Mouse (Mus musculus) midbrain, postnatal 0 days (tissue): ENCODE data around the gene Camkv. TPM values are rescaled to one million over a fixed set of nuclear protein-coding genes. Genes with fewer than 3 reads are reported as not detected.

Experiments
- ATAC-seq: fragments of 200-750 bp; cut with Nextera tagmentation; 2 replicates; pipeline ENCODE4 v1.8.0; 2017; ENCODE audit warnings: moderate number of reproducible peaks, mild to moderate bottlenecking, moderate TSS enrichment, moderate library complexity; ENCODE audit not compliant: low FRiP score
- DNase-seq: peaks from one replicate; pipeline ENCODE4 v3.0.0-alpha.2; 2015; ENCODE audit warnings: low spot score
- H3K27ac ChIP-seq: fragments of 300-500 bp; sonication (generic); 2 replicates; pipeline ENCODE4 v1.5.1; 2014; ENCODE audit warnings: low read depth, mild to moderate bottlenecking, low read length, mixed read lengths
- H3K27me3 ChIP-seq: fragments of 300-500 bp; sonication (generic); 2 replicates; pipeline ENCODE4 v1.6.1; 2014; ENCODE audit warnings: low read length, control low read depth, mixed read lengths; ENCODE audit not compliant: insufficient read depth
- H3K36me3 ChIP-seq: fragments of 300-500 bp; sonication (generic); 2 replicates; pipeline ENCODE4 v1.6.1; 2014; ENCODE audit warnings: low read length, control low read depth, mixed read lengths; ENCODE audit not compliant: insufficient read depth
- H3K4me1 ChIP-seq: fragments of 300-500 bp; sonication (generic); 2 replicates; pipeline ENCODE4 v1.6.1; 2014; ENCODE audit warnings: mild to moderate bottlenecking, control low read depth, antibody characterized with exemption, low read length, mixed read lengths; ENCODE audit not compliant: insufficient read depth
- H3K4me2 ChIP-seq: fragments of 300-500 bp; sonication (generic); 2 replicates; pipeline ENCODE4 v1.6.1; 2014; ENCODE audit warnings: low read depth, mild to moderate bottlenecking, low read length, mixed read lengths; ENCODE audit not compliant: poor library complexity, severe bottlenecking
- H3K4me3 ChIP-seq: fragments of 300-500 bp; sonication (generic); 2 replicates; pipeline ENCODE4 v1.5.1; 2014; ENCODE audit warnings: low read depth, mild to moderate bottlenecking, low read length, moderate library complexity
- H3K9ac ChIP-seq: fragments of 300-500 bp; sonication (generic); replicated peaks from 2 replicates; pipeline ENCODE4 v1.6.1; 2014; ENCODE audit warnings: mild to moderate bottlenecking, low read length, moderate library complexity, mixed read lengths; ENCODE audit not compliant: poor library complexity, severe bottlenecking
- H3K9me3 ChIP-seq: fragments of 300-500 bp; sonication (generic); 2 replicates; pipeline ENCODE4 v1.6.1; 2016; ENCODE audit warnings: low read length, control low read depth
- CTCF ChIP-seq: IDR thresholded peaks from 2 replicates; pipeline ENCODE4 v1.5.1; 2016; ENCODE audit warnings: antibody characterized with exemption, mild to moderate bottlenecking
- WGBS: fragments of 180-500 bp; shearing (Covaris S2); extraction: QIAGEN DNeasy Blood & Tissue Kit; methylation state at CpG from one replicate; pipeline ENCODE4 v1.1.7; 2014; 5-methylcytosine and 5-hydroxymethylcytosine counted together
- polyA plus RNA-seq: library from polyadenylated mRNA; unstranded; fragments of >200 nt; fragmentation: Nextera tagmentation; extraction: Ambion mirVana; gene quantifications from 2 replicates; pipeline ENCODE4 v1.2.1, GENCODE M21; 2015
- total RNA-seq: library from RNA; depleted of rRNA; stranded (reverse); fragments of >200 nt; gene quantifications from 2 replicates; pipeline ENCODE4 v1.2.3, GENCODE M21; 2014

The Camkv gene
- total and polyA plus RNA-seq, 2 experiments from 2014 or later, result 133 to 136 TPM

GRCm38 (mm10) chr9:107967437-107967836 is 32.0 kb downstream of the Camkv start:
- Histone ChIP-seq H3K4me1 (peaks cover under 1% of the 10 kb centered on the region), H3K36me3 (peaks cover 6% of the 10 kb centered on the region; the same call in 1 of the 2 replicates), H3K4me3 (no peak overlapping the region), H3K27ac (no peak overlapping the region), H3K27me3 (no peaks in the 10 kb centered on the region), H3K4me2 (no peak overlapping the region), H3K9ac (no peak overlapping the region), H3K9me3 (no peaks in the 10 kb centered on the region)
- ATAC-seq (no peak), DNase-seq (no peak)
- TF ChIP-seq CTCF, result no peak
- WGBS, result 83% methylated on average over 6 of the region's 6 CpGs

DNA sequence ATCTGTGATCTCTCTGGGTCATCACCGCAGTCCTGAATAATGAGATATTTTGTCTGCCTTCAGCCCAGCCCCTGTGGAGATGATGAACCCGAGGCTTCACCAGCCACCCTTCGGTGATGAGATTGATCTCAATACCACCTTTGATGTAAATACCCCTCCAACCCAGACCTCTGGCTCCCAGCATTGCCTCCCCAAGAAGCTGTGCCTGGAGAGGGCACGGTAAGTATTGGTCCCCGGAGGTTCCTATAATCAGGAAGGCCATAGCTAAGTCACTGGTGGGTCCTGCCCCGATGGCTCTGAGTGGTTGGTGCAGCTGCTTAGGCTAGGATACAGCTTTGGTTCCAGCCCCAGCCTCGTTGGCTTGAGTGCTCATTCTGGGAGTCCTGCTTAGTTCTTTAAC is 33.1 kb downstream of the Camkv start:
- TF ChIP-seq CTCF, result no peak
- no peak for ATAC-seq
- WGBS, result 91% methylated on average over 7 of the region's 7 CpGs
- Histone ChIP-seq H3K4me3 (no peak overlapping the region), H3K9ac (no peak overlapping the region), H3K4me1 (no peaks in the 10 kb centered on the region), H3K27ac (no peak overlapping the region), H3K9me3 (no peaks in the 10 kb centered on the region), H3K27me3 (no peaks in the 10 kb centered on the region), H3K4me2 (no peak overlapping the region), H3K36me3 (peaks cover 6% of the 10 kb centered on the region; the same call in 1 of the 2 replicates)
- DNase-seq, result no peak

- DNase-seq (no peak), ATAC-seq (no peak)
- H3K4me1 ChIP-seq, result no peaks in the 10 kb centered on the region
- H3K9me3 ChIP-seq, result no peaks in the 10 kb centered on the region
- peaks cover 6% of the 10 kb centered on the region; the same call in 1 of the 2 replicates for H3K36me3 ChIP-seq
- H3K27ac ChIP-seq, result no peak overlapping the region
- no peak overlapping the region for H3K4me2 ChIP-seq
- no peaks in the 10 kb centered on the region for H3K27me3 ChIP-seq
- no peak overlapping the region for H3K4me3 ChIP-seq
- no peak for TF ChIP-seq CTCF
- no peak overlapping the region for H3K9ac ChIP-seq
- 80% methylated on average over 5 of the region's 5 CpGs for WGBS
These were observed 34.8 kb downstream of the Camkv start for GRCm38 (mm10) chr9:107970311-107970710.

- peaks cover 6% of the 10 kb centered on the region; the same call in 1 of the 2 replicates for H3K36me3 ChIP-seq
- no peak for ATAC-seq
- no peak overlapping the region for H3K9ac ChIP-seq
- no peak for TF ChIP-seq CTCF
- H3K27me3 ChIP-seq, result no peaks in the 10 kb centered on the region
- H3K4me1 ChIP-seq, result no peaks in the 10 kb centered on the region
- no peaks in the 10 kb centered on the region for H3K9me3 ChIP-seq
- H3K4me2 ChIP-seq, result no peak overlapping the region
- 87% methylated on average over 8 of the region's 8 CpGs for WGBS
- no peak overlapping the region for H3K27ac ChIP-seq
- H3K4me3 ChIP-seq, result no peak overlapping the region
- DNase-seq, result no peak
These were observed 36.4 kb downstream of the Camkv start for GRCm38 (mm10) chr9:107971690-107972541.

DNA sequence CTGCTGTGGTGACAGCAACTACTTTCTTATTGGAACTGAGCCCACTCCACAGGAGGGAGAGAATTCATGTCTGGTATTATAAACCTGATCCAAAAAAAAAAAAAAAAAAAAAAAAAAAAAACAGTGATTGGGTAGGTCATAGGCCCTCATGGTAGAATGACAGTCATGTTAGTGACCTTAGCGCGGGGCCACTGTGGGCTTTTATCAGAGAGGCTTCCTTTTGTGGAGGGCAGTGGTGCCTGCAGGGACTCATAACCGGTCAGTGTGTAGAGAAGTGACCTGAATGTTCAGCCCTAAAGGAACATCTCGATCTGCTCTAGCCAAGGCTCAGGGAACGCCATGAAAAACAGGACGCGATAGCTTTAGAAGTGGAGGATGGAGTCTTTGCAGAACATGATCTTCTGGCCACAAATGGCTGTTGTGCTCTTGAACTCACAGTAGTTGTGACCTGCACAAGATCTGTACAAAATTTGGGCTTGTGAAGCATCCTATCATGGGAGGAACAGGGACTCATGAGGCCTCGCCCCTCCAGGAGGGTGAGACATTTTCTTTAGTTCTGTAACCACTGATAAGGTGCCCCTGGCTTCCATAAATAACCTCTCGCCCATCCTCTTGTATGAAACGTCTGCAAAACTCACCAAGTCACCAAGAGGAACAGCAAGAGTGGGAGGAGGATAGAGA is 39.2 kb downstream of the Camkv start:
- Histone ChIP-seq H3K9me3 (no peaks in the 10 kb centered on the region), H3K4me1 (no peaks in the 10 kb centered on the region), H3K4me2 (no peak overlapping the region), H3K27ac (no peak overlapping the region), H3K4me3 (no peak overlapping the region), H3K9ac (no peak overlapping the region), H3K27me3 (no peaks in the 10 kb centered on the region), H3K36me3 (peaks cover 6% of the 10 kb centered on the region; the same call in 1 of the 2 replicates)
- ATAC-seq, result no peak
- WGBS, result 85% methylated on average over 10 of the region's 10 CpGs
- no peak for TF ChIP-seq CTCF
- DNase-seq, result no peak
